Mouse (Mus musculus) kidney, postnatal 14 days (tissue): Measurements from ENCODE around the gene Cldn10.

ENCODE experiments used
- DNase-seq: peaks from one replicate; pipeline ENCODE4 v3.0.0; 2022; ENCODE audit warnings: mixed read lengths

The Cldn10 gene

GRCm38 (mm10) chr14:118867366-118867765, 79.7 kb downstream of the Cldn10 start:
- no peak for DNase-seq

GRCm38 (mm10) chr14:118868102-118868724, 80.5 kb downstream of the Cldn10 start:
- no peak for DNase-seq

- no peak for DNase-seq
Measured at GRCm38 (mm10) chr14:118869712-118870111, 82.0 kb downstream of the Cldn10 start.

- no peak for DNase-seq
Measured at GRCm38 (mm10) chr14:118874126-118874525, 86.4 kb downstream of the Cldn10 start.

GRCm38 (mm10) chr14:118874786-118875415, 87.2 kb downstream of the Cldn10 start:
- peak; percentile 37 for DNase-seq

GRCm38 (mm10) chr14:118878346-118878910, 90.7 kb downstream of the Cldn10 start:
- no peak for DNase-seq

- no peak for DNase-seq
Measured at GRCm38 (mm10) chr14:118880696-118881095, 93.0 kb downstream of the Cldn10 start.

GRCm38 (mm10) chr14:118883344-118884249, 95.9 kb downstream of the Cldn10 start:
- no peak for DNase-seq

- DNase-seq: no peak
Measured at GRCm38 (mm10) chr14:118884250-118884556, 96.5 kb downstream of the Cldn10 start.

GRCm38 (mm10) chr14:118890101-118890500, 102.4 kb downstream of the Cldn10 start:
- DNase-seq: no peak

GRCm38 (mm10) chr14:118895228-118895627, 107.5 kb downstream of the Cldn10 start:
- DNase-seq: peak; percentile 48

- peak; percentile 72 for DNase-seq
Measured at GRCm38 (mm10) chr14:118895655-118896054, 107.9 kb downstream of the Cldn10 start.

GRCm38 (mm10) chr14:118899940-118900339, 112.2 kb downstream of the Cldn10 start:
- DNase-seq: no peak

GRCm38 (mm10) chr14:118900911-118901310, 113.2 kb downstream of the Cldn10 start:
- no peak for DNase-seq

GRCm38 (mm10) chr14:118903397-118903796, 115.7 kb downstream of the Cldn10 start:
- DNase-seq: no peak

GRCm38 (mm10) chr14:118903867-118904562, 116.3 kb downstream of the Cldn10 start:
- DNase-seq: no peak

- DNase-seq: no peak
Measured at GRCm38 (mm10) chr14:118907592-118907991, 119.9 kb downstream of the Cldn10 start.

GRCm38 (mm10) chr14:118909872-118910271, 122.2 kb downstream of the Cldn10 start:
- DNase-seq: peak; percentile 26

- DNase-seq: peak; percentile 80
Measured at GRCm38 (mm10) chr14:118910332-118911222, 122.9 kb downstream of the Cldn10 start.

- DNase-seq: no peak
Measured at GRCm38 (mm10) chr14:118911521-118911920, 123.8 kb downstream of the Cldn10 start.

- no peak for DNase-seq
Measured at GRCm38 (mm10) chr14:118913651-118914050, 125.9 kb downstream of the Cldn10 start.

- DNase-seq: peak; percentile 52
Measured at GRCm38 (mm10) chr14:118919025-118919424, 131.3 kb downstream of the Cldn10 start.
